Mouse (Mus musculus) brain, embryonic 14.5 days (tissue): ENCODE results near the gene Olfr370. TPM values are rescaled to one million over a fixed set of nuclear protein-coding genes. Genes with fewer than 3 reads are reported as not detected.
"Not testable (repeated sequence)": the region's sequence is repeated elsewhere in the genome, so short reads cannot be mapped to it uniquely, and the experiment has no call there.

Experiments
- DNase-seq: peaks from one replicate; pipeline ENCODE4 v3.0.0-alpha.2; 2011; ENCODE audit warnings: low read depth
- CTCF ChIP-seq: fragments of 200-500 bp; IDR thresholded peaks from 2 replicates; pipeline ENCODE4 v1.5.1; 2012; ENCODE audit warnings: inconsistent platforms, mild to moderate bottlenecking, moderate library complexity, borderline replicate concordance; ENCODE audit not compliant: insufficient read depth, insufficient read length; ENCODE audit errors: extremely low read depth
- POLR2A ChIP-seq: fragments of 200-500 bp; IDR thresholded peaks from 2 replicates; pipeline ENCODE4 v1.6.1; 2012; ENCODE audit warnings: mild to moderate bottlenecking, inconsistent platforms, borderline replicate concordance; ENCODE audit not compliant: poor library complexity, insufficient read depth, insufficient read length, severe bottlenecking; ENCODE audit errors: extremely low read depth
- polyA plus RNA-seq: library from polyadenylated mRNA; depleted of rRNA; stranded (reverse); fragments of >200 nt; gene quantifications from 2 replicates; pipeline ENCODE4 v1.2.3, GENCODE M21; 2012; rRNA removed

Gene Olfr370
- polyA plus RNA-seq, result 0.10 and 0.15 TPM in 2 replicates

DNA sequence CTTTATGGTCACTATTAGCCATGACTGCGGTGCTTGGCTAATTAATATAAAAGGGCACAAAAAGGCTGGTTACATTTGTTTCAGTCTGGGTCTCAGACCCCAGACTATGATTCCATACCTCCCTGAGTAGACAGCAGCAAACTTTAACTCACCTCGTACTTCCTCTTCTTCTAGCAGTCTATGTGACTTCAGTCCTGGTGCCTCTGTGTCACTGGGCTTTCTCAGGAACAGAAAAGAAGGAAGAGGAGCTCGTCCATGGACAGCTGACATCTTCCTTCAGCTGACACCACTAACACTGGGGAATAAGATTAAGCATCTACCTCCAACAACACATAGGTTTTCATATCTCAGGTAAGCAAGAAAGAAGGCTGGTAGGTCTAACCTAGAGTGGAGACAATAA lies at the start of gene Olfr370:
Gene Olfr370, plus strand, starts transcription at position 45 of the 400 bp plus-strand sequence.
- TF ChIP-seq CTCF (no peak), POLR2A (no peak)
- no peak for DNase-seq

DNA sequence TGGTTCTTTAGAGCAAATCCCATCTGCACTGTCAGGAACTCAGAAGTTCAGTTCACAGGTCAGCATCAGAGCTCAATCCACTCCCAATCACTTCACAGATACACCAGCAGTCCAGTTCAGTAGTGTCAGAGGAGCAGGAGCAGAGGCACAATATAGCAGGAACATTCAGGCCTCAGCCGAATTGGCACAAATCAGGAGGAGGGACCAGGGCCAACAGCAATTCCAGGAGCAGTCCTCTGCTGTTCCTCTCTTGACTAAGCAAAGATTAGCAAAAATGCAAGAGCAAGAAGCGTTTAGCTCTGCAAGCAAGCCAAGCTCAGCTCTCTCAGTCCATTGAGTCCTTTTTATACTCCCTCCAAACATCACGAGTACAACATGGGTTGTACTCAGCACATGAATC lies 23.9 kb upstream of the Olfr370 start:
- DNase-seq, result no peak
- TF ChIP-seq POLR2A (no peak), CTCF (no peak)

- TF ChIP-seq POLR2A, result no peak
- TF ChIP-seq CTCF, result no peak
- no peak for DNase-seq
Measured at GRCm38 (mm10) chr8:83520432-83520831, 15.1 kb upstream of the Olfr370 start.

- DNase-seq, result not testable (repeated sequence)
Measured at GRCm38 (mm10) chr8:83520907-83521306, 14.7 kb upstream of the Olfr370 start.

GRCm38 (mm10) chr8:83521310-83521709 lies 14.3 kb upstream of the Olfr370 start:
- TF ChIP-seq POLR2A (no peak), CTCF (no peak)

DNA sequence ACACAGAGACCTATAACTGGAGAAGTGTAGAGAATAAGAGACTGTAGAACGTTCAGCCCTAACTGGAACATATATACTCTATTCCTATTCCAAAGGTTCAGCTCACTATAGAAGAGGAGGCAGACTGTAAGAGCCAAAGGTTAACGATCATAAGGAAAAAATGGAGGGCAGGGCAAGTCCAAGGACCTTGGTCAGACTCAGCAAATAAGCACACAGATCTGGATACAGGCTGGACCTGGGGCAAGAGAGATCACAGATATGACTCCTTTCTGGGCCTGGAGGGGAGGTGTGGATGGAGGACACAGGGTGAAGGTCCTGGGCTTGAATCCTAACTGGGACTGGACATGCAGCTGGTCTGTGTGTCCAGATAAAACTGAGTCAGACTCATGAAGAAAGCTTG lies 778 bp upstream of the Olfr370 start:
- no peak for TF ChIP-seq POLR2A
- TF ChIP-seq CTCF, result no peak
- DNase-seq, result no peak

More at GRCm38 (mm10) chr8:83521310-83521709, 14.3 kb upstream of the Olfr370 start:
- no peak for DNase-seq

- no peak for TF ChIP-seq POLR2A
- no peak for TF ChIP-seq CTCF
- no peak for DNase-seq
Measured at GRCm38 (mm10) chr8:83562669-83563068, 27.1 kb downstream of the Olfr370 start.

- TF ChIP-seq CTCF, result no peak
- TF ChIP-seq POLR2A, result no peak
Measured at GRCm38 (mm10) chr8:83563246-83563645, 27.7 kb downstream of the Olfr370 start.

DNA sequence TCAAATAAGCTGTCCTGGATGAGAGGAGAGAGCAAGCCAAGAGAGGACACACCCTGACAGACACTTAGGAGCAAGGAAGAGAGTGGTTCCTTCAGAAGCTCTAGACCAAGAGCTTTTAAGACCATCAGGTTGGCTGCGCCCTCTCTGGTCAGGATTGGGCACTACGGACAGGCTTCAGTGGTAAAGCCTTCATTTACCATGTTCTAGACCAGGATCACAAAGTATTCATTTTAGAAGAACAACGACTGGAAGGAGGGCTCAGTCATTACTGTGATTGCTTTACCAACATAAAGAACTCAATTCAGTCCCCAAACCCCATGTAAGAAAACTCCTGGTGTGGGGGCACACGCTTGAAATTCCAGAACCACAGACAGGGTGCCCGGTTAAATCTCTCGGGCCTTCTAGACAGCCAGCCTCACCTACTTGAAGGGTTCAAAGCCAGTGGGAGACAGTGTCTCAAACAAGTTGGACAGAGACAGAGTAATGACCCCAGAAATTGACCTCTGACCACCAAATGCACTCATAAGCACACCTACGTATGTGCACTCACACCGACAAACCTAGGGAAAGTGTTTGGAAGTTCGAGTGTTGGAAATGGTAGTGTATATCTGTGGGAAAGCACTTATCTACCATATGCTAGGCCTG lies 30.3 kb downstream of the Olfr370 start:
- TF ChIP-seq POLR2A (no peak), CTCF (peak; percentile 41; the same call in 1 of the 2 replicates)
- no peak for DNase-seq

More at GRCm38 (mm10) chr8:83563246-83563645, 27.7 kb downstream of the Olfr370 start:
- DNase-seq, result no peak

- peak; percentile 96 for DNase-seq
- TF ChIP-seq POLR2A, result 0 out of 2 replicates have a peak, but pooled peaks have one; percentile 44
- peak; percentile 94 for TF ChIP-seq CTCF
Measured at GRCm38 (mm10) chr8:83566469-83567395, 31.2 kb downstream of the Olfr370 start, which contains the start of gene Ndufb7. Gene Ndufb7 (plus strand): TSS chr8:83566671.

DNA sequence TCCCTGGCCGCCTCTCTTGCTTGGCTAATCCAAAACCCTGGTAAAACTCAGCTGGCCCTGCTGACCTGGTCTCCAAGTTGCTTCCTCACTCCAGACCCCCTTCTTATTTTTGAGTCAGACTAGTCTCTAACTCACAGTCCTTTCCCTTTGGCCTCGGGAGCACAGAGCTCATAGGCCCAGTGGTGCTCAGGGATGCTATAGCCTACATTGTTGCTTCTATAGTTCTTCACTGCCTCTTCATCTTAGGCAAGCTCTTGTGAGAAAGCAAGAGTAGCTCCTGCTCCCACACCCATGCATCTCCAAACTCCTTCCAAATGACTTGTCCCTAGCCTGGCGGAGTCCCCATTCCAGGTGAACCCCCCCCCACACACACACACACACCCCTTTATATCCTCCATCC lies 32.1 kb downstream of the Olfr370 start:
- TF ChIP-seq POLR2A, result no peak
- no peak for TF ChIP-seq CTCF
- DNase-seq, result no peak
